16 mouse cellular contexts compared by ENCODE assay signal in the genomic region with DNA sequence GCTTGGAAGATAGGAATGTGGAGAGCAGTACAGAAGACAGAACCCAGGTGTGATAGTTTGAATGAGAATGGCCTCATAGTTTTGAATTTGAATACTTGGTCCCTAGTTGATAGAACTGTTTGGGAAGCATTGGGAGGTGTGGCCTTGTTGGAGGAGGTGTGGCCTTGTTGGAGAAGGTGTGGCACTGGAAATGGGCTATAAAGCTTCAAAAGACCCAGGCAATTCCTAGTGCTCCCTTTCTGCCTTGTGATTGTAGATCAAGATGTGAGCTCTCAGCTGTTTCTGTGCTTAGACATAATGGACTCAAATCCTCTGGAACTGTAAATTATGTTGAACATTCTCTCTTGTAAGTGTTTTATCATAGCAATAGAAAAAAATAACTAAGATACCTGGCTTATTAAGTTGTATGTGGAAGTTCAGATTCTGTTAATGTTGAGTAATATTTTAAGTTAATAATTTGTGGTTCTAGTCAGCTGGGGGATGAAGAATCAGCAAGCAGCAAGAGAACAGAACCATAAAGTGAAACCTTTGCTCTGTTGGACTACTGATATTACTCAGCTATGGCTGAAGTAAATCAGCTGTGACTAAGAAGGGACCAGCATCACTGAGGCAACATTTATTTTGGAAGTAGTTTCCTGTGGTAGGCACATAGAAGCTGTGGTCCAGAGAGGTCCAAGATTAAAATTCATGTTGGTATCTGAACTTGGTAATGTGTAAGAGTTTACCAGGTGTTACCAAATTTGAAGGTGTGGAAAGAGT.
"Had no signal": no experiment of that assay in that cellular context is flagged by ENCODE, and none has a peak within 500 bp of the region (broad histone marks: within the 10 kb centered on the region; RNA-seq: fewer than 3 reads in every experiment).

No protein-coding gene starts in this region.

- H3K9ac ChIP-seq: kidney, embryonic 15.5 days; limb, embryonic 13.5 days; liver, embryonic 14.5 days; liver, postnatal 0 days; lung, embryonic 14.5 days; midbrain, embryonic 12.5 days; midbrain, embryonic 15.5 days; neural tube, embryonic 12.5 days; neural tube, embryonic 15.5 days had no signal

- H3K9me3 ChIP-seq: kidney, embryonic 15.5 days; limb, embryonic 10.5 days; limb, embryonic 13.5 days; midbrain, embryonic 12.5 days; midbrain, embryonic 15.5 days; neural tube, embryonic 12.5 days; neural tube, embryonic 15.5 days had no signal

- H3K4me2 ChIP-seq: kidney, embryonic 15.5 days; limb, embryonic 13.5 days; liver, embryonic 11.5 days; lung, embryonic 14.5 days; midbrain, embryonic 12.5 days; midbrain, embryonic 15.5 days; neural tube, embryonic 12.5 days; neural tube, embryonic 15.5 days had no signal

- ATAC-seq: liver, postnatal 0 days; lung, postnatal 0 days; midbrain, embryonic 15.5 days had no signal

- H3K27me3 ChIP-seq: kidney, embryonic 15.5 days; limb, embryonic 13.5 days; midbrain, embryonic 12.5 days; midbrain, embryonic 15.5 days; neural tube, embryonic 12.5 days; neural tube, embryonic 15.5 days had no signal

- H3K4me1 ChIP-seq: kidney, embryonic 15.5 days; limb, embryonic 10.5 days; midbrain, embryonic 12.5 days; midbrain, embryonic 15.5 days; neural tube, embryonic 12.5 days had no signal

- H3K36me3 ChIP-seq: kidney, embryonic 15.5 days; limb, embryonic 10.5 days; limb, embryonic 13.5 days; midbrain, embryonic 12.5 days; midbrain, embryonic 15.5 days; neural tube, embryonic 12.5 days; neural tube, embryonic 15.5 days had no signal

- H3K27ac ChIP-seq: kidney, embryonic 15.5 days; limb, embryonic 10.5 days; limb, embryonic 13.5 days; liver, embryonic 14.5 days; macrophage; midbrain, embryonic 12.5 days; midbrain, embryonic 15.5 days; neural tube, embryonic 12.5 days; neural tube, embryonic 15.5 days had no signal

- H3K4me3 ChIP-seq: kidney, embryonic 15.5 days; limb, embryonic 10.5 days; limb, embryonic 13.5 days; midbrain, embryonic 12.5 days; midbrain, embryonic 15.5 days; neural tube, embryonic 12.5 days; neural tube, embryonic 15.5 days had no signal

- DNase-seq: liver, postnatal 0 days; lung, embryonic 14.5 days; retina, postnatal 1 day; thymus, adult 2 months; thymus, postnatal 25 days had no signal
